Mouse (Mus musculus) stomach, postnatal 0 days (tissue): ENCODE data around the gene Sned1.

Experiments used
- CTCF ChIP-seq: IDR thresholded peaks from 2 replicates; pipeline ENCODE4 v1.5.1; 2016; ENCODE audit warnings: antibody characterized with exemption, low read depth, mild to moderate bottlenecking, moderate library complexity
- EP300 ChIP-seq: optimal IDR thresholded peaks from 2 replicates; pipeline ENCODE3; 2016; ENCODE audit warnings: antibody characterized with exemption

DNA sequence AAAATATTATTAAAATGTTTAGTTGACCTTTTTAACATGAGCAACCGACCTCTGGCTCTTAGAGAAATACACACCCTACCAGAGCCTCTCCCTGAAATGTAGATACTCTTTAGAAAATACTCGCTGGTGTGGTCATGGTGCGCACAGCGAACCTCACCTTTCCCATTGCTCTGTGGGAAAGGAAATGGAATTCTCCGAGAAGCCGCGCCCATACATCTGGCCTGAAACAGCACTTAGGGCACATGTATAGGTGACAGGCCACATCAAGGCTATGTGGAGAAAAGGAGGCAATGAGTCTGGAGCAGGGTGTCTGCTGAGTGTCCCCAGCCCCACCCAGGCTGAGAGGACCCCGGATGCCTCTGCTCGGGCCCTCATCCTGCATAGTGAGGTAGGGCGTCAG, 2.0 kb downstream of the Sned1 start:
- TF ChIP-seq CTCF (no peak), EP300 (no peak)
